Mouse (Mus musculus): ENCODE results near the gene Mrps5. TPM values are rescaled to one million over a fixed set of nuclear protein-coding genes. Genes with fewer than 3 reads are reported as not detected.

Mrps5 gene
- polyA plus RNA-seq, 1 experiment, result 14.5 TPM

DNA sequence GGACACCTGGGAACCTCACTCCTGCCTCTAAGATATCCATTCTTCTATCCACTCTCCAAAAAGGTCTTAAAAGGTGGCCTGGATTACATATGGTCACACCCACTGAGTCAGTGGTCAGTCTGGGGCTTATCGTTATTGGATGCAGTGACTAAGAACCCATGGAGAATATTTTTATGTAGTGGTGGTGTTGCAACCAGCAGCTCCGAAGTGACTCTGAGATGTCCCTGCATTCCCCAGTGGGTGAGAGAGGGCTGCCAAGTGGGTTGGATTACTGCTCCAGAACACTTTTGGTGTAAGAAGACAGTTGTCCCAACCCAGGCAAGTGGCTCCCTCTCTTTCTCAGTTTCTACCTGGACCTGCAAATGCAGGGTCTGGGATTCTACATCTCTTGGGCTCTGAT, 65.8 kb downstream of the Mrps5 start:
- Histone ChIP-seq H3K27me3 (ENCODE audit: control insufficient read depth) (peaks cover 54% of the 10 kb centered on the region), H3K4me1 (ENCODE audit: control insufficient read depth) (no peaks in the 10 kb centered on the region), H3K4me3 (replicated peaks) (no peak overlapping the region), H3K36me3 (ENCODE audit: control insufficient read depth) (no peaks in the 10 kb centered on the region), H3K9me3 (ENCODE audit: control insufficient read depth, low read length) (no peaks in the 10 kb centered on the region)
- no peak for TF ChIP-seq GATA1 (IDR thresholded peaks at IDR 0.05; ENCODE audit: low read length)
- no peak for TF ChIP-seq TAL1 (IDR thresholded peaks at IDR 0.05; ENCODE audit: low read length)

DNA sequence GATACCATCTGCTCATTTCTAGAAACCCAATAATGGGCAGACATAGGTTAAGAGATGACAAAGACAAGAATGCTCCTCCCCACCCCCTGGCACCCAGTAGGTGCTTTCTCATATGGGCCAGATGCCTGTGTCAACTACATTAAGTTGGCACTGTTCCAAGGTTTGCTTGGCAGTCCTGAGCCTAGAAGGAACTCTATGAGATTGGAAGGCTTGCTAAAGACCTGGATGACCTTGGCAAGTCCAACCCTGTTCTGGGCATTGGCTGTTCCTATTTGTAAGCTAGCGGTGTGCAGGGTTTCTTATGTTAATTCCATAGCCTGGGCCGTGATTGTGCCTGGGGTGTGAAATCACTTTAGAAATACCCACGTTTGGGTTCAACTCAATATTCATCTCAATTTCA, 67.8 kb downstream of the Mrps5 start:
- no peak overlapping the region for H3K4me3 ChIP-seq (replicated peaks)
- no peaks in the 10 kb centered on the region for H3K9me3 ChIP-seq (ENCODE audit: control insufficient read depth, low read length)
- no peak for TF ChIP-seq TAL1 (IDR thresholded peaks at IDR 0.05; ENCODE audit: low read length)
- no peak for TF ChIP-seq GATA1 (IDR thresholded peaks at IDR 0.05; ENCODE audit: low read length)
- H3K4me1 ChIP-seq (ENCODE audit: control insufficient read depth), result no peaks in the 10 kb centered on the region
- H3K36me3 ChIP-seq (ENCODE audit: control insufficient read depth), result no peaks in the 10 kb centered on the region
- H3K27me3 ChIP-seq (ENCODE audit: control insufficient read depth), result peaks cover 55% of the 10 kb centered on the region

DNA sequence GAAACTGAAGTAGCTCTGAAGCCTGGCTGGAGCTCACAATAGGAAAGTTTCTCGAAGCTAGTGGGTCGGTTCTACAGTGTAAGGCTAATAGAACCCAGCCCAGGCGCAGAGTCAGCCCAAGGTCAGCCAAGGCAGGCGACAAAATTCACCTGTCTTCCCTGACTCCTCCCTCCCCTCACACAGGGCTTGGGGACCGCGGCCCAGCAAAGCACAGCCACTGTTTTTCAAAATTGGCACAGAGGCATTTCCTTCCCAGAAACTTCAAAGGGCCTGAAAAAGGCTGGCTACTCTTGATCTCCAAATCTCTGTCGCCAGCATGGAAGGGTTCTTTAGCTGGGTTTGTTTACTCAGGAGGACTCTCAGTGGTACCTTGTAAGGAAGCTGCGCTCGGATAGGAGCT, 68.4 kb downstream of the Mrps5 start:
- Histone ChIP-seq H3K4me3 (replicated peaks) (no peak overlapping the region), H3K36me3 (ENCODE audit: control insufficient read depth) (no peaks in the 10 kb centered on the region), H3K27me3 (ENCODE audit: control insufficient read depth) (peaks cover 53% of the 10 kb centered on the region), H3K4me1 (ENCODE audit: control insufficient read depth) (no peaks in the 10 kb centered on the region), H3K9me3 (ENCODE audit: control insufficient read depth, low read length) (no peaks in the 10 kb centered on the region)
- TF ChIP-seq GATA1 (IDR thresholded peaks at IDR 0.05; ENCODE audit: low read length) (no peak), TAL1 (IDR thresholded peaks at IDR 0.05; ENCODE audit: low read length) (no peak)

DNA sequence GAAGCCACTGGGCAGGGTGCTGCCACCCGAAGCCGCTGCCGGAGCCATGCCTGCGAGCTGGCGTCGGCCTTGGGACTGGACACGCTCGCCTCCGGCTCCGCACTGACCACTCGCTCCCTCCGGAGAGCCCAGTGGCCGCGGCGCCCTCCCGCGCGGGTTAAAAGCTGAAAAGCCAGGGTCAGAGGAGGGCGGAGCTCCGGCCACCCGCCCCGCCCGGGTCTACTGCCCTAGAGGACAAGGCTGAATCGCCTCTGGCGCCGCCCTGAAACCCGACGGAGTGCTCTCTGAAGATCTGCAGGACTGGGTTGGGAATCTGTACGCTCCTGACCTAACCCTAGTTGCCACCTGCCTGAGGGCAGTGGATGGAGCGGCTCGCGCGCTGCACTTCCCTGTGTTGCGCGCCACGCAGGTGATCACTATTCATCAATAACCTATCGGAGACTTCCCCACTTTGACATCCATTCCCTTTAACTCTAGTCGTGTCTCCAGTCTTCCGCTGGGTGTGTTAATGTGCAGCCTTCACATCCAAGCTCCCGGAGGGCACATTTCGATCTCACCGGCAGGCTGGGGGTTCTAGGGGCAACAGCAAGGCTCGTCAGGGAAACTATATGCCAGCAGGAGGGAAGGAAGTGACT, 69.2 kb downstream of the Mrps5 start, which contains the start of gene Mal:
Mal (minus strand) TSS at position 610 of the 635 bp plus-strand sequence.
- Histone ChIP-seq H3K36me3 (ENCODE audit: control insufficient read depth) (no peaks in the 10 kb centered on the region), H3K9me3 (ENCODE audit: control insufficient read depth, low read length) (no peaks in the 10 kb centered on the region), H3K4me3 (replicated peaks) (no peak within 1 kb of the TSS), H3K27me3 (ENCODE audit: control insufficient read depth) (peaks cover 53% of the 10 kb centered on the region), H3K4me1 (ENCODE audit: control insufficient read depth) (no peaks in the 10 kb centered on the region)
- no peak for TF ChIP-seq GATA1 (IDR thresholded peaks at IDR 0.05; ENCODE audit: low read length)
- TF ChIP-seq TAL1 (IDR thresholded peaks at IDR 0.05; ENCODE audit: low read length), result no peak

Other genes starting within 250 kb of the Mrps5 start
- not detected in 2 replicates for gene Astl, start 248.6 kb upstream of the Mrps5 start, polyA plus RNA-seq (2012)
- gene Adra2b, start 224.0 kb upstream of the Mrps5 start, polyA plus RNA-seq (2012), result 1.9 and 2.4 TPM in 2 replicates
- gene Gpat2, start 162.0 kb upstream of the Mrps5 start, polyA plus RNA-seq (2012), result 0.27 and 0.45 TPM in 2 replicates
- gene Fahd2a, start 142.7 kb upstream of the Mrps5 start, polyA plus RNA-seq (2012), result 3.5 and 4.5 TPM in 2 replicates
- 0.05 TPM in 1 of 2 replicates, not detected in the other for gene Kcnip3, start 65.1 kb upstream of the Mrps5 start, polyA plus RNA-seq (2012)
- gene Prom2, start 45.8 kb upstream of the Mrps5 start, polyA plus RNA-seq (2012), result not detected in 2 replicates
- not detected in 2 replicates for gene Zfp661, start 128 bp upstream of the Mrps5 start, polyA plus RNA-seq (2012)
- gene Mal, start 69.5 kb downstream of the Mrps5 start, polyA plus RNA-seq (2012), result not detected in 2 replicates
- not detected in 2 replicates for gene Mall, start 142.7 kb downstream of the Mrps5 start, polyA plus RNA-seq (2012)
- gene Nphp1, start 201.7 kb downstream of the Mrps5 start, polyA plus RNA-seq (2012), result 0.31 and 0.55 TPM in 2 replicates
- gene Mtln, start 205.3 kb downstream of the Mrps5 start, polyA plus RNA-seq (2012), result 4.0 TPM in 2 replicates
- 1.3 and 1.6 TPM in 2 replicates for gene Bub1, start 244.6 kb downstream of the Mrps5 start, polyA plus RNA-seq (2012)